Mouse (Mus musculus): ENCODE measurements around the gene Rbms3.

Rbms3 gene

GRCm38 (mm10) chr9:116639597-116640301 is 990.0 kb downstream of the Rbms3 start:
- DNase-seq (ENCODE audit: low spot score), result no peak

- DNase-seq (ENCODE audit: low spot score), result no peak
Measured at GRCm38 (mm10) chr9:116633786-116634185, 995.9 kb downstream of the Rbms3 start.

DNA sequence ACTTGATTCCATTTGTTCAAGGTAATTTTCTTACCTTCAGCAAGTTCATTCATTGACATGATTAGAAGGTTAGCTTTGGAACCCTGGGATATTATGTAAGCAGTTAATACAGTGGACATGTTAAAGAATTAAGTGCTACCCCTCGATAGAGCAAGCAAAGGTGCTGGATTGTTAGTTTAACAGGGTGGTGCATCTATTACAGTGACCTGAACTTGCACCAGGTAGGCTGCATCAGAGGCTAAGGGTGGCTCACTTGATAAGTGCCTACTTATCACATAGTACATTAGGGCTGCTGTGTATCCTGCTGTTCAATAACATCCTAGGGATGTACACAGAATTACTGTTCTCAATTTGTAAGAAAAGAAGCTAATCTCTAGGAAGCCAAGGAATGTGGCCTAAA is 996.6 kb downstream of the Rbms3 start:
- DNase-seq (ENCODE audit: low spot score), result no peak

GRCm38 (mm10) chr9:116631816-116632215 is 997.9 kb downstream of the Rbms3 start:
- DNase-seq (ENCODE audit: low spot score), result no peak

DNA sequence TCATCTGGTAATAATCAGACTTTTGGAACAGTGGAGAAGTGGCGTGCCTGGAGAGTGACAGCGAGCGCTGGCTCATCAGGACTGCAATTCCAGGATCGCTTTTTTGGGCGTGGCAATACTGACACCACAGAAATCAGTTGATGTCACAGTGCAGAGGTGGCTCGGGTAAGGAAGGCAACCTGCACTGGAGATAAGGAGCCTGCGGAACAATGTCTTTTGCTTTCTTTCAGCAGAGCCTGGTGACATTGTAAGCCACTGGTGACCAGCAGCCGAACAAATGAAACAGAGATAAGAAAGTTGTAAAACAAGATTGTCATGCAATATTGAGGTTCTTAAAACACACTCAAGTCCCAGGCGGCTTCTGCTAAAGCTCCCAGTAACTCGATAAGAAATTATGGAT is 998.9 kb downstream of the Rbms3 start:
- DNase-seq (ENCODE audit: low spot score), result no peak

GRCm38 (mm10) chr9:116620434-116620833 is 1009.3 kb downstream of the Rbms3 start:
- DNase-seq (ENCODE audit: low spot score), result no peak

GRCm38 (mm10) chr9:116618886-116619285 is 1010.8 kb downstream of the Rbms3 start:
- no peak for DNase-seq (ENCODE audit: low spot score)

GRCm38 (mm10) chr9:116613276-116613675 is 1016.4 kb downstream of the Rbms3 start:
- DNase-seq (ENCODE audit: low spot score), result no peak

DNA sequence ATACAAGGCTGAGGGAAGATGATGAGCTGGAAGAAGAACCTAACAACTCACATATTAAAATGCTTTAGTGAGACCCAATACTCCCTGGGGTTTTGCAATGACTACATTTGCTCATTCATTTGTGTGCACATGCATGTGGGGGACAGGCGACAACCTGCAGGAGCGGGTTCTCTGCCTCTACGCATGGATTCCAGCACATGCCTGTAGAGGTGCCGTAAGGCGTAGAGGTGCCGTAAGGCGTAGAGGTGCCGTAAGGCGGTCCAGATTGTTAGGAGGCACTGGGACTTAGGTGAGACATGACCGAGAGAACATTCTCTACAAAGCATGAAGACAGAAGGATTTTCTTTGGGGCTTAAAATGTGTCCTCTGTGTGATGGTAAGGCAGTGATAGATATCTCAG is 1033.7 kb downstream of the Rbms3 start:
- no peak for DNase-seq (ENCODE audit: low spot score)

DNA sequence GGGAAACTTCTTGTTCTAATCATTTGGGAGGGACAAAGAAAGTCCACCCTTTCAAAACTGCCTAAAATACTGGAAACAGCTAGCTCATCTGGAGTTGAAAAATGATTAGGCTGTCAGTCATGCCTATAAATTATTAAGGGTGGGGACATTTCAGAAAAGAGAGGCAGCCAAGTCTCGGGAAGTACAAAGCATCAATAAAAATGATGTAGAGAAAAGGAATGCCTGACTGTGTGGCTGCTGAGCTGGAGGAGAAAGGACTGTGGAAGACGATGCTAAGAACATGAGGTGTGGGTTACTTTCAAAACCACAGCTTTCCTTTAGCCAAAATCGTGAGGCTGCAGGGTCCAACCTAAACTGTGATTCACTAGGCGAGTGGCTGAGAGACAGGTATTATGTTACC is 1037.2 kb downstream of the Rbms3 start:
- DNase-seq (ENCODE audit: low spot score), result no peak

DNA sequence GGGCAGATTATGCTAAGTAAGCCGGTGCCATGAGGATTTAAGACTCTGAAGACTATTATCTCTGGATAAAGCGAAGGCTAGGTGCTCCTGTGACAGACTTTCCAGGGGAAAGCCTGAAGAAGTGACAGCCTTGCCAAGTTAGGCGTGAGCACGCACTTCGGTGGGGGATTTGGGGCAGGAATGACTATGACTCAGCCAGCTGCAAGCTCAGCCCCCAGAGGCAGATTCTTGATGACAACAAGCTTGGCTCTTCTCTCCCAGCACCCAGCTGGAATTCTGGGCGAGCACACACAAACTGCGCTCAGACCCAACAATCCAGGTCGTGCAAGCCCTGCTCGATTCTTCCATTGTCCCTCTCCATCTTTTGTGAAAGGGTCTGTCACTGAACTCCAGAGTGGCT is 1038.6 kb downstream of the Rbms3 start:
- DNase-seq (ENCODE audit: low spot score), result no peak

GRCm38 (mm10) chr9:116569680-116570079 is 1060.0 kb downstream of the Rbms3 start:
- no peak for DNase-seq (ENCODE audit: low spot score)

DNA sequence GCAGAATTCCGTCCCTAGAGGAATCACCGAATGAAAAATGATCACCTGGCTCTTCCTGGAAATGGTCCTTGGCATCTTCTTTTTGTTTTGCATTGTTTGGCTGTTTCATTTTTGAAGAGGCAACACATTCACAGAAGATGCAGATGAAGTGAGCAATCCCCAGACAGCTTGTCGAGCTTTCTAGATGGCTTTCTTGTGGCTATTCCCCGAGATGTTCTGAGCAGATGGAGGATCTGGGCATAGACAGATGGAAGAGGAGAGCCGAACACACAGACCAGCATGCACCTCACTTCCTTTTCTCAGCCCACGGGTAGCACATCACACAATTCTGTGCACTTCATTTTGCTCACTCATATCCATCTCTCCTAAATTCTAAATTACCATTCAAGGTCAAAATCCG is 1063.0 kb downstream of the Rbms3 start:
- DNase-seq (ENCODE audit: low spot score), result no peak

- no peak for DNase-seq (ENCODE audit: low spot score)
Measured at GRCm38 (mm10) chr9:116557781-116558180, 1071.9 kb downstream of the Rbms3 start.

DNA sequence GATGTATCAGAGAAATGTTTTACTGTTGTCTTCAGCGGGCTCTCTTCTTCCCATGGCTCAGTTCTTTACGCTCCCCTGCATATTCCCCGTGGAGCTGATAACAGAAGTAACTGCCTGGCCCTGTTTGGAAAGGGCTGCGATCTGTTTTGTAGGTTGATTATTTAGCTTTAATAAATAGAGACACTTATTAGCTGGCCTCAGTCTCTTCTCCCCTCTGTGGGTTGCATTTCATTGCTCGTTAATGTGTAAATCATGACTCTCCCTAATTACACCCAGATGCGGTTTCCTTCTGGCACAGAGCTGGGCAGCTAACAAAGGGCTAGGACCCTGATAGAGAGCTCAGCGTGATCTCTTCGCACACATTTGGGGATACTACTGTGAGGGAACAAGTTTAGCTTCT is 1073.1 kb downstream of the Rbms3 start:
- DNase-seq (ENCODE audit: low spot score), result no peak

DNA sequence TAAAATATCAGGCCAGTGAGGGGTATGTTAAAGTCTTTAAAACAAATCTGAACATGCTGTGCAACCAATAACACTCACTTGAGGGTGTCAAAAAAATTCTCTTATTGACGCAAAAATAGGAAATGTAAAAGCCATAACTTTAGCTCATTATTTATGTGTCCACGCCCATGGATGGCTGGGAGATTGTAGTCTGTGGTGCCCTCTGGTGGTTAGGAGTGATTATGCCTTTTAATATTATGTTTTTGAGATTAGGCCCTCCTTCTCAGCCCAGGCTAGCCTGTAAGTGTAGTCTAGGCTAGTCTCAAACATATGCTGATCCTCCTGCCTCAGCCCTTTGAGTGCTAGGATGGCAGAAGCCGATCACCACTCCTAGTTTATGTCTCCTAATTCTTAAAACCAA is 1076.5 kb downstream of the Rbms3 start:
- no peak for DNase-seq (ENCODE audit: low spot score)

DNA sequence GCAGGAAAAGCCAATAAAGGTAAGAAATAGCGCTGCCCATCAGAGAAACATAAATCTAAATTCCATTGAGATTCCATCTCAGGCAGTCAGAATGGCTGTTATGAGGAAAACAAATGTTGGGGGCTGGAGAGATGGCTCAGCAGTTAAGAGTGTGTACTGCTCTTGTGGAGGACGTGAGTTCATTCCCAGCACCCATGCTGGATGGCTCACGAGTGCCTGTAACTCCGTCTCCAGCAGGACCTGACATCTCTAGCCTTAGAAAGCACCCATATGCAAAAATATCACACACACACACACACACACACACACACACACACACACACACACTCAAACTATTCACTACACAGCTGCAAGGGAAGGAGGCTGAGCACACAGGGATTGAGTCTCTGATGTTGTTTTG is 1083.6 kb downstream of the Rbms3 start:
- DNase-seq (ENCODE audit: low spot score), result no peak

- no peak for DNase-seq (ENCODE audit: low spot score)
Measured at GRCm38 (mm10) chr9:116542793-116543192, 1086.9 kb downstream of the Rbms3 start.

GRCm38 (mm10) chr9:116541976-116542375 is 1087.7 kb downstream of the Rbms3 start:
- no peak for DNase-seq (ENCODE audit: low spot score)

- no peak for DNase-seq (ENCODE audit: low spot score)
Measured at GRCm38 (mm10) chr9:116535709-116536108, 1094.0 kb downstream of the Rbms3 start.

DNA sequence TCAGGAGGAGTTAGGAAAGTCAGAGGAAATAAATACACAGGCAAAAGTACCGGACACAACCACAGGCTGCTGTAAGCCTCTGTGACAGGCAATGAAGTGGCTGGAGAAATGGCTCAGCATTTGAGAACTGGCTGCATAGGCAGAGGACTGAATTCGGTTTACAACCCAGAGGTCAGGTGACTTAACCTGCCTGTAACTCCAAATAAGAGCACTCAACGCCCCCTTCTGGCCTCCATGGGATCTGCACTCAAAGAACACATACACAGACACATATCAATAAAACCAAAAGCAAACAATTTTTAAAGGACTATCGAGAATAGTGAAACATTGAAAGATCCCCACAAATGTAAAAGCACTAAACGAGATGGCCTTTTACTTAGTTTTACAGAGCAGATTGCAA is 1096.3 kb downstream of the Rbms3 start:
- no peak for DNase-seq (ENCODE audit: low spot score)

DNA sequence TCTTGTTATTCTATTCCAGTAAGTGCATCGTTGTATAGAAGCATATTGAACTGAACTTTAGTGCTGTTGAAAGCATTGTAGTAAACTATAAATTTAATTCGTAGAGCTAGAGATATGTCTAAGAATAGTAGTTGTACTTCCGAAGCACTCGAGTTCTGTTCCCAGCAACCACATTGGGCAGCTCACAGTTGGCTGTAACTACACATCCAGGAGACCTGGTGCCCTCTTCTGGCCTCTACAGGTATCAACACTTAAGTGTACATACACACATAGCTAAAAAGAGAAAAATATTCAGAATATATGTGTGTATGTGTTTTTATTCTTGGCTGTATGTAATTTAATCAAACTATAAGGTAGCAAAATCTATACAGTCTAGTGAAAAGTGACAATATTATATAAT is 1098.6 kb downstream of the Rbms3 start:
- DNase-seq (ENCODE audit: low spot score), result no peak

DNA sequence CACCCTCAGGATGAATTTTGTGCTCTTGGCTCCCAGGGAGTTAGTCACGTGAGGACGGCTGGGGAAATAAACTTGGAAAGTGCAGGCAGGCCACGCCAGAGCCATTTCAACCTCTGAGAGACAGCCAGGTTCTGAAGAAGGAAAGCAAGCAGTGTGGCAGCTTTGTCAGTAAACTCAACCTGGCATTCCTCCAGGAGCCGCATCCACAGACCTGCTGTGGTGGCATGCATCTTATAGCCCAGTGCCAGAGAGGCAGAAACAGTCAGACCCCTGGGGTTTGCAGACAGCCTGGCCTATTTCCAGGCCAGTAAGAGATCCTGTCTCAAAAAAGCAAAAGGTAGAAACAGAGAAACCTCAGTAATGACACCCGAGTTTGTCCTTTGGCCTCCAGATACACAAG is 1105.3 kb downstream of the Rbms3 start:
- DNase-seq (ENCODE audit: low spot score), result no peak

Data from spleen, adult 12 weeks (tissue).